Mouse (Mus musculus) cerebellum, adult 2 months (tissue): ENCODE results near the gene Ell3.
"Not testable (repeated sequence)": the region's sequence is repeated elsewhere in the genome, so short reads cannot be mapped to it uniquely, and the experiment has no call there.

ENCODE experiments used
- CTCF ChIP-seq: fragments of 200-500 bp; IDR thresholded peaks from 2 replicates; pipeline ENCODE4 v1.5.1; 2011; ENCODE audit warnings: low read depth, mild to moderate bottlenecking, control low read depth, low read length, moderate library complexity, borderline replicate concordance; ENCODE audit not compliant: insufficient read depth
- POLR2A ChIP-seq: fragments of 200-500 bp; IDR thresholded peaks from 2 replicates; pipeline ENCODE4 v1.6.1; 2011; ENCODE audit warnings: low read length, control low read depth, borderline replicate concordance; ENCODE audit not compliant: insufficient read depth

GRCm38 (mm10) chr2:121484403-121484802 is 40.3 kb upstream of the Ell3 start:
- TF ChIP-seq POLR2A, CTCF: not testable (repeated sequence)
